Mouse (Mus musculus): ENCODE measurements around the gene Cmtm8. TPM values are rescaled to one million over a fixed set of nuclear protein-coding genes. Genes with fewer than 3 reads are reported as not detected.

Gene Cmtm8
- polyA plus RNA-seq, 1 experiment from 2014 or later, result 118 TPM

- H3K36me3 ChIP-seq (ENCODE audit: control insufficient read depth, insufficient read depth, low read length), result no peaks in the 10 kb centered on the region; the same call in 1 of the 2 replicates
- no peak overlapping the region for H3K4me2 ChIP-seq (ENCODE audit: low read depth, low read length)
- no peak for ATAC-seq (ENCODE audit: low read depth)
- no peak overlapping the region for H3K27ac ChIP-seq (ENCODE audit: low read length)
- no peak overlapping the region for H3K9ac ChIP-seq (ENCODE audit: low read length)
- H3K9me3 ChIP-seq (ENCODE audit: control insufficient read depth, low read length), result no peaks in the 10 kb centered on the region
- H3K4me3 ChIP-seq (ENCODE audit: low read length), result no peak overlapping the region
- 87% methylated on average over 8 of the region's 8 CpGs for WGBS
- peaks cover 6% of the 10 kb centered on the region; the same call in 1 of the 2 replicates for H3K4me1 ChIP-seq (replicated peaks; ENCODE audit: control insufficient read depth, insufficient read depth, low read length)
- no peaks in the 10 kb centered on the region for H3K27me3 ChIP-seq (ENCODE audit: control insufficient read depth, insufficient read depth, low read depth, low read length)
Observed at GRCm38 (mm10) chr9:114829669-114830068, 14.3 kb downstream of the Cmtm8 start.

DNA sequence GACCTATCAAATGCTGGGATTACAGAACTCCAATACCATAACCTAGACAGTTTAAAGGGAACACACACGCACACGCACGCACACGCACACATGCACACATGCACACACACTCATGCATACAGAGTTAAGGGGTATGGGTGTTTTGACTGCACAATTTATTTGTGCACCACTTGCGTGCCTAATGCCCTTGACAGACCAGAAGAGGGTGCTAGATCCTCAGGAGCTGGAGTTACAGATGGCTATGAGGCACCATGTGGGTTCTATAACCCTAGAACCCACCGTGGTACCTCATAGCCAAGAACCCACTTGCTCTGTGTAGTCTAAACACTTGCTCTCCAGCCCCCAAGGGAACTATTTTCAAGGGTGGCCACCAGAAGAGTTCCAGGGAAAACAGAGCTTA, 15.6 kb downstream of the Cmtm8 start:
- H3K27ac ChIP-seq (ENCODE audit: low read length), result no peak overlapping the region
- H3K9me3 ChIP-seq (ENCODE audit: control insufficient read depth, low read length), result no peaks in the 10 kb centered on the region
- no peaks in the 10 kb centered on the region for H3K27me3 ChIP-seq (ENCODE audit: control insufficient read depth, insufficient read depth, low read depth, low read length)
- ATAC-seq (ENCODE audit: low read depth), result no peak
- H3K36me3 ChIP-seq (ENCODE audit: control insufficient read depth, insufficient read depth, low read length), result no peaks in the 10 kb centered on the region; the same call in 1 of the 2 replicates
- no peak overlapping the region for H3K9ac ChIP-seq (ENCODE audit: low read length)
- no peak overlapping the region for H3K4me3 ChIP-seq (ENCODE audit: low read length)
- H3K4me2 ChIP-seq (ENCODE audit: low read depth, low read length), result no peak overlapping the region
- peaks cover 6% of the 10 kb centered on the region; the same call in 1 of the 2 replicates for H3K4me1 ChIP-seq (replicated peaks; ENCODE audit: control insufficient read depth, insufficient read depth, low read length)
- WGBS, result 94% methylated on average over 6 of the region's 6 CpGs

- no peak overlapping the region for H3K9ac ChIP-seq (ENCODE audit: low read length)
- H3K4me3 ChIP-seq (ENCODE audit: low read length), result no peak overlapping the region
- H3K27me3 ChIP-seq (ENCODE audit: control insufficient read depth, insufficient read depth, low read depth, low read length), result no peaks in the 10 kb centered on the region
- no peaks in the 10 kb centered on the region for H3K9me3 ChIP-seq (ENCODE audit: control insufficient read depth, low read length)
- no peaks in the 10 kb centered on the region; the same call in 1 of the 2 replicates for H3K36me3 ChIP-seq (ENCODE audit: control insufficient read depth, insufficient read depth, low read length)
- no peak overlapping the region for H3K27ac ChIP-seq (ENCODE audit: low read length)
- 28% methylated on average over 1 of the region's 1 CpGs for WGBS
- H3K4me2 ChIP-seq (ENCODE audit: low read depth, low read length), result no peak overlapping the region
- no peak for ATAC-seq (ENCODE audit: low read depth)
- H3K4me1 ChIP-seq (replicated peaks; ENCODE audit: control insufficient read depth, insufficient read depth, low read length), result peaks cover 6% of the 10 kb centered on the region; the same call in 1 of the 2 replicates
Observed at GRCm38 (mm10) chr9:114827242-114827852, 16.6 kb downstream of the Cmtm8 start.

DNA sequence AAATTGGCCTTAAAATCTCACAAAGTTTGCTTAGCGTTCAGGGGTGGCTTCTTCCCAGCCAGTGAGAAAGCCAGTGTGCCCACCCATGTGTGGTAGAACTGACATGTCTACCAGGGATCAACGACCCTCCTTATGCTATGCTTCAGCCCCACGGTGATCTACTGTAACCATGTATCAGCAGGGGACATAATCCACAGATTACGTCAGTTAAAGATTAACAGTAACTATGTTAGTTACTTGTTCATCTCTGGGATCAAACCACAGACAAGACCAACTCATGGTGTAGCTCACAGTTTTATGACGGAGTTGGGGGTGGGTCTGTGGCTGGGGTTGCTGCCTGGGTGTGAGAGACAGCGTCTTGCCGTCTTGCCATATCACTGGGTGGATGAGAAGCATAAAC, 19.8 kb downstream of the Cmtm8 start:
- H3K4me2 ChIP-seq (ENCODE audit: low read depth, low read length), result no peak overlapping the region
- H3K4me1 ChIP-seq (replicated peaks; ENCODE audit: control insufficient read depth, insufficient read depth, low read length), result no peaks in the 10 kb centered on the region
- no peak overlapping the region for H3K4me3 ChIP-seq (ENCODE audit: low read length)
- WGBS, result 89% methylated on average over 7 of the region's 7 CpGs
- H3K9me3 ChIP-seq (ENCODE audit: control insufficient read depth, low read length), result no peaks in the 10 kb centered on the region
- no peak overlapping the region for H3K9ac ChIP-seq (ENCODE audit: low read length)
- H3K36me3 ChIP-seq (ENCODE audit: control insufficient read depth, insufficient read depth, low read length), result no peaks in the 10 kb centered on the region; the same call in 1 of the 2 replicates
- no peak for ATAC-seq (ENCODE audit: low read depth)
- H3K27ac ChIP-seq (ENCODE audit: low read length), result no peak overlapping the region
- H3K27me3 ChIP-seq (ENCODE audit: control insufficient read depth, insufficient read depth, low read depth, low read length), result no peaks in the 10 kb centered on the region

GRCm38 (mm10) chr9:114821548-114822289, 22.2 kb downstream of the Cmtm8 start:
- no peaks in the 10 kb centered on the region for H3K9me3 ChIP-seq (ENCODE audit: control insufficient read depth, low read length)
- no peak overlapping the region for H3K4me3 ChIP-seq (ENCODE audit: low read length)
- H3K36me3 ChIP-seq (ENCODE audit: control insufficient read depth, insufficient read depth, low read length), result no peaks in the 10 kb centered on the region
- H3K27me3 ChIP-seq (ENCODE audit: control insufficient read depth, insufficient read depth, low read depth, low read length), result no peaks in the 10 kb centered on the region
- H3K4me2 ChIP-seq (ENCODE audit: low read depth, low read length), result no peak overlapping the region
- H3K9ac ChIP-seq (ENCODE audit: low read length), result no peak overlapping the region
- WGBS, result 84% methylated on average over 15 of the region's 15 CpGs
- no peaks in the 10 kb centered on the region for H3K4me1 ChIP-seq (replicated peaks; ENCODE audit: control insufficient read depth, insufficient read depth, low read length)
- ATAC-seq (ENCODE audit: low read depth), result no peak
- no peak overlapping the region for H3K27ac ChIP-seq (ENCODE audit: low read length)

DNA sequence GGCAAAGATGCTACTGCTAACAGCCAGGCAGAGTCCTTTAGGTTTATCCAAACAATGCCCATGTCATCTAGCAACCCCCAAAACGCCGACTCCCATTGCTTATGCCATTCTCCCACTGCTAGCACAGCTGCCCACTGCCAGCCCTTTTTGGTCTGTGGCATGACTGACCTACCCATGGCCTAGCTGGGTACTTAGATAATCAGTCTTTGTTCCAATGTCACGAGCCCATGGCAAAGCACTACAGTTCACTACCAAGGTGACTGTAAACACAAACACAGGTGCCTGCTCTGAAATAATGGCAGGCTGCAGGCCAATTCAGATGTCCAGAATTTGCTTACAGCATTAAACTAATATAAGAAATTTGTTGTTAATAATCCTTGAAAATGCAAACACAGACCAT, 25.0 kb downstream of the Cmtm8 start:
- Histone ChIP-seq H3K27me3 (ENCODE audit: control insufficient read depth, insufficient read depth, low read depth, low read length) (no peaks in the 10 kb centered on the region), H3K27ac (ENCODE audit: low read length) (no peak overlapping the region), H3K9me3 (ENCODE audit: control insufficient read depth, low read length) (no peaks in the 10 kb centered on the region), H3K9ac (ENCODE audit: low read length) (no peak overlapping the region), H3K4me3 (ENCODE audit: low read length) (no peak overlapping the region), H3K36me3 (ENCODE audit: control insufficient read depth, insufficient read depth, low read length) (no peaks in the 10 kb centered on the region), H3K4me2 (ENCODE audit: low read depth, low read length) (no peak overlapping the region), H3K4me1 (replicated peaks; ENCODE audit: control insufficient read depth, insufficient read depth, low read length) (peaks cover 3% of the 10 kb centered on the region; the same call in 1 of the 2 replicates)
- 67% methylated on average over 3 of the region's 3 CpGs for WGBS
- ATAC-seq (ENCODE audit: low read depth), result no peak

DNA sequence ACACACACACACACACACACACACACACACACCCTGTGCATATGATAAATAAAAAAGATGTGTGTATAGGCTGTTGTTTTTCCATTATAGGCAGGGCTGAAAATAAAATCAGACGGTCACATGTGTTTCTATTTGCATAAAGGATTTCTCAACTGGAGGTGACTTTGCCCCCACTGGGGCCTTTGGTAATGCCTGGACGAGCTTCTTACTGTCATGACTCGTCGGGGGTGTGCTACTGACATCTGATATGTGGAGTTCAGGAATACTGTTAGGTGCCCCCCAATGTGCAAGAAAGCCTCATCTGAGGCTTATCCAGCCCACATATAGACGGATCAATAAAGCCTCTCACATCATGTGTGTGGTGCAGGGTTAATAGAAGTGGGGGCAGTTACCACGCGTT, 26.9 kb downstream of the Cmtm8 start:
- no peaks in the 10 kb centered on the region for H3K36me3 ChIP-seq (ENCODE audit: control insufficient read depth, insufficient read depth, low read length)
- H3K4me2 ChIP-seq (ENCODE audit: low read depth, low read length), result no peak overlapping the region
- H3K4me1 ChIP-seq (replicated peaks; ENCODE audit: control insufficient read depth, insufficient read depth, low read length), result peaks cover 3% of the 10 kb centered on the region; the same call in 1 of the 2 replicates
- 73% methylated on average over 7 of the region's 7 CpGs for WGBS
- no peak overlapping the region for H3K4me3 ChIP-seq (ENCODE audit: low read length)
- no peak overlapping the region for H3K27ac ChIP-seq (ENCODE audit: low read length)
- H3K9me3 ChIP-seq (ENCODE audit: control insufficient read depth, low read length), result no peaks in the 10 kb centered on the region
- H3K27me3 ChIP-seq (ENCODE audit: control insufficient read depth, insufficient read depth, low read depth, low read length), result no peaks in the 10 kb centered on the region
- H3K9ac ChIP-seq (ENCODE audit: low read length), result no peak overlapping the region
- no peak for ATAC-seq (ENCODE audit: low read depth)

- Histone ChIP-seq H3K27me3 (ENCODE audit: control insufficient read depth, insufficient read depth, low read depth, low read length) (no peaks in the 10 kb centered on the region), H3K4me1 (replicated peaks; ENCODE audit: control insufficient read depth, insufficient read depth, low read length) (peaks cover 5% of the 10 kb centered on the region; the same call in 1 of the 2 replicates), H3K27ac (ENCODE audit: low read length) (no peak overlapping the region), H3K4me2 (ENCODE audit: low read depth, low read length) (no peak overlapping the region), H3K4me3 (ENCODE audit: low read length) (no peak overlapping the region), H3K36me3 (ENCODE audit: control insufficient read depth, insufficient read depth, low read length) (no peaks in the 10 kb centered on the region), H3K9me3 (ENCODE audit: control insufficient read depth, low read length) (no peaks in the 10 kb centered on the region), H3K9ac (ENCODE audit: low read length) (no peak overlapping the region)
- ATAC-seq (ENCODE audit: low read depth), result no peak
- 92% methylated on average over 7 of the region's 7 CpGs for WGBS
Observed at GRCm38 (mm10) chr9:114816121-114816520, 27.8 kb downstream of the Cmtm8 start.

GRCm38 (mm10) chr9:114815315-114815714, 28.6 kb downstream of the Cmtm8 start:
- no peak overlapping the region for H3K27ac ChIP-seq (ENCODE audit: low read length)
- ATAC-seq (ENCODE audit: low read depth), result peak; percentile 12; the same call in 1 of the 2 replicates

More at GRCm38 (mm10) chr9:114815315-114815714, 28.6 kb downstream of the Cmtm8 start:
- H3K36me3 ChIP-seq (ENCODE audit: control insufficient read depth, insufficient read depth, low read length), result no peaks in the 10 kb centered on the region
- no peak overlapping the region for H3K4me2 ChIP-seq (ENCODE audit: low read depth, low read length)
- no peaks in the 10 kb centered on the region for H3K27me3 ChIP-seq (ENCODE audit: control insufficient read depth, insufficient read depth, low read depth, low read length)
- H3K9ac ChIP-seq (ENCODE audit: low read length), result no peak overlapping the region
- 58% methylated on average over 4 of the region's 4 CpGs for WGBS
- peaks cover 5% of the 10 kb centered on the region; the same call in 1 of the 2 replicates for H3K4me1 ChIP-seq (replicated peaks; ENCODE audit: control insufficient read depth, insufficient read depth, low read length)
- H3K4me3 ChIP-seq (ENCODE audit: low read length), result no peak overlapping the region
- no peaks in the 10 kb centered on the region for H3K9me3 ChIP-seq (ENCODE audit: control insufficient read depth, low read length)
